Mouse (Mus musculus) olfactory bulb, adult 2 months (tissue): ENCODE data around the gene Tmem102.

Experiments used
- CTCF ChIP-seq: fragments of 200-500 bp; IDR thresholded peaks from 2 replicates; pipeline ENCODE4 v1.5.1; 2012; ENCODE audit warnings: low read depth, mild to moderate bottlenecking, low read length, moderate library complexity; ENCODE audit not compliant: insufficient read depth
- POLR2A ChIP-seq: fragments of 200-500 bp; IDR thresholded peaks from 2 replicates; pipeline ENCODE4 v1.6.1; 2012; ENCODE audit warnings: mild to moderate bottlenecking, low read depth, low read length, moderate library complexity; ENCODE audit not compliant: insufficient read depth

DNA sequence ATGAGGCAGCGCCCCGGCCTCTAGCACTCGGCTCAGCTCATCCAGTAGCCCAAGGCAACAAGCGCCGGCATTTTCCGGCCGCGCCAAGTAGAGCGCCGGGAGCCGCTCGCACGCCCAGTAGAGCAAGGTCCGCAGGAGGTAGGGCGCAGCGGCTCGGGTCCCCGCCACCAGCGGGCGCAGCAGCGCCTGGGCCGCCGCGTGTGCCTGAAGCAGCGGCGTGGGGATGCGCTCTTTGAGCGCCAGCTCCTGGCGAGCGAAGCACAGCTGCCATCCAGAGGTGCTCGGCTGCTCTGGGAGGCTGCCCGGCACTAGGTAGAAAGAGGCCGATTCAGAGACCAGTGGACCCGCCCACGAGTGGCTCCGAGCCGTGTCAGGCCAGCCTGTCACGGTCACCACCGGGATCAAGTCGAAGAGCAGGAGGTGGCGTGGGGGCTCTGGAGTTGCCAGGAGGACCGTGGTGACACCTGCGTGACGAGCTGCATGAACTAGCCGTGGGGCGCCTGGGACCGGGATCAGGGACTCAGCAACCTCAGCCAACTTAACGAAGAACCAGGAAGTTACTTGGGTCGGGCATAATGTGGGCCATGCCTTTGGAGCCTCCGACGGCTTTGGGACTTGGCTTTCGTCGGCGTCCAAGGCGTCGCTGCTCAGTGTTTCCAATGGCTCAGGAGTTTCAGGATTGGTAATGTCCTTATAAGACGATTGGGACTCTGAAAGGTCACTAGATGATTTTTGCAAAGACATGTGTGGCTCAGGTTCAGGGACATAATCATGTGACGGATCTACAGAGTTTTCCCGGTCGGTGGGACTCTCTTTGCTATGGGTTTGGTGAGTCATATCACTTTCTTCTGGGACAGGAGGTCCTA, 1.4 kb downstream of the Tmem102 start:
- TF ChIP-seq POLR2A (no peak), CTCF (peak; percentile 69)
